Mouse (Mus musculus) liver, embryonic 14.5 days (tissue): ENCODE results near the gene Sort1. TPM values are rescaled to one million over a fixed set of nuclear protein-coding genes. Genes with fewer than 3 reads are reported as not detected.

ENCODE experiments used
- ATAC-seq: fragments of 200-750 bp; cut with Nextera tagmentation; 2 replicates; pipeline ENCODE4 v1.8.0; 2017; ENCODE audit warnings: moderate number of reproducible peaks, mild to moderate bottlenecking, moderate library complexity; ENCODE audit not compliant: insufficient read depth
- DNase-seq, 3 experiments: peaks; one replicate each; pipeline ENCODE4 v3.0.0-alpha.2; 2012 to 2013; ENCODE audit warnings: low read depth in 3 of 3, low spot score in 3 of 3
- H3K27ac ChIP-seq: fragments of 300-500 bp; sonication (generic); 2 replicates; pipeline ENCODE4 v1.5.1; 2014; ENCODE audit warnings: moderate library complexity, mild to moderate bottlenecking, control low read depth, inconsistent platforms
- H3K27me3 ChIP-seq: fragments of 300-500 bp; sonication (generic); 2 replicates; pipeline ENCODE4 v1.6.1; 2014; ENCODE audit warnings: mild to moderate bottlenecking, low read length, moderate library complexity; ENCODE audit not compliant: control insufficient read depth, insufficient read depth
- H3K36me3 ChIP-seq: fragments of 300-500 bp; sonication (generic); replicated peaks from 2 replicates; pipeline ENCODE4 v1.6.1; 2014; ENCODE audit warnings: low read depth; ENCODE audit not compliant: control insufficient read depth, insufficient read depth
- H3K4me1 ChIP-seq, 2 experiments: fragments of 200-500 bp in 1 of 2; fragments of 300-500 bp in 1 of 2; sonication (generic) in 1 of 2; replicated peaks; 2 replicates each; pipeline ENCODE4 v1.6.1; 2012 to 2014; ENCODE audit warnings: antibody characterized with exemption in 1 of 2, inconsistent platforms in 1 of 2, low read length in 1 of 2; ENCODE audit not compliant: control insufficient read depth in 2 of 2, insufficient read depth in 2 of 2
- H3K4me2 ChIP-seq: fragments of 300-500 bp; sonication (generic); 2 replicates; pipeline ENCODE4 v1.6.1; 2014; ENCODE audit warnings: low read depth, mild to moderate bottlenecking, control low read depth, moderate library complexity
- H3K4me3 ChIP-seq, 2 experiments: fragments of 200-500 bp in 1 of 2; fragments of 300-500 bp in 1 of 2; sonication (generic) in 1 of 2; 2 replicates each; pipeline ENCODE4 v1.5.1; 2012 to 2014; ENCODE audit warnings: low read depth in 2 of 2, low read length in 2 of 2, mild to moderate bottlenecking in 2 of 2, control low read depth in 1 of 2, inconsistent platforms in 1 of 2, moderate library complexity in 1 of 2; ENCODE audit not compliant: insufficient read depth in 1 of 2
- H3K9ac ChIP-seq: fragments of 300-500 bp; sonication (generic); replicated peaks from 2 replicates; pipeline ENCODE4 v1.6.1; 2014; ENCODE audit warnings: mild to moderate bottlenecking, control low read depth, moderate library complexity
- H3K9me3 ChIP-seq: fragments of 300-500 bp; sonication (generic); 2 replicates; pipeline ENCODE4 v1.6.1; 2016; ENCODE audit warnings: low read length, mixed read lengths; ENCODE audit not compliant: control insufficient read depth
- CTCF ChIP-seq: IDR thresholded peaks from 2 replicates; pipeline ENCODE4 v1.5.1; 2016; ENCODE audit warnings: antibody characterized with exemption, low read depth, control low read depth
- EP300 ChIP-seq: IDR thresholded peaks from 2 replicates; pipeline ENCODE4 v1.6.1; 2016; ENCODE audit warnings: antibody characterized with exemption, low read depth
- WGBS: fragments of 180-500 bp; shearing (Covaris S2); extraction: QIAGEN DNeasy Blood & Tissue Kit; methylation state at CpG from one replicate; pipeline ENCODE4 v1.1.7; 2014; ENCODE audit not compliant: insufficient replicate concordance; 5-methylcytosine and 5-hydroxymethylcytosine counted together
- polyA plus RNA-seq, 2 experiments: library from polyadenylated mRNA; depleted of rRNA in 1 of 2; stranded (reverse) in 1 of 2; unstranded in 1 of 2; fragments of >200 nt; fragmentation: Nextera tagmentation in 1 of 2; extraction: Ambion mirVana in 1 of 2; gene quantifications; 2 replicates each; pipeline versions ENCODE4 v1.2.1 to v1.2.3; 2012 to 2014

Gene Sort1
- polyA plus RNA-seq, 2 experiments: 3.0 to 3.9 TPM

DNA sequence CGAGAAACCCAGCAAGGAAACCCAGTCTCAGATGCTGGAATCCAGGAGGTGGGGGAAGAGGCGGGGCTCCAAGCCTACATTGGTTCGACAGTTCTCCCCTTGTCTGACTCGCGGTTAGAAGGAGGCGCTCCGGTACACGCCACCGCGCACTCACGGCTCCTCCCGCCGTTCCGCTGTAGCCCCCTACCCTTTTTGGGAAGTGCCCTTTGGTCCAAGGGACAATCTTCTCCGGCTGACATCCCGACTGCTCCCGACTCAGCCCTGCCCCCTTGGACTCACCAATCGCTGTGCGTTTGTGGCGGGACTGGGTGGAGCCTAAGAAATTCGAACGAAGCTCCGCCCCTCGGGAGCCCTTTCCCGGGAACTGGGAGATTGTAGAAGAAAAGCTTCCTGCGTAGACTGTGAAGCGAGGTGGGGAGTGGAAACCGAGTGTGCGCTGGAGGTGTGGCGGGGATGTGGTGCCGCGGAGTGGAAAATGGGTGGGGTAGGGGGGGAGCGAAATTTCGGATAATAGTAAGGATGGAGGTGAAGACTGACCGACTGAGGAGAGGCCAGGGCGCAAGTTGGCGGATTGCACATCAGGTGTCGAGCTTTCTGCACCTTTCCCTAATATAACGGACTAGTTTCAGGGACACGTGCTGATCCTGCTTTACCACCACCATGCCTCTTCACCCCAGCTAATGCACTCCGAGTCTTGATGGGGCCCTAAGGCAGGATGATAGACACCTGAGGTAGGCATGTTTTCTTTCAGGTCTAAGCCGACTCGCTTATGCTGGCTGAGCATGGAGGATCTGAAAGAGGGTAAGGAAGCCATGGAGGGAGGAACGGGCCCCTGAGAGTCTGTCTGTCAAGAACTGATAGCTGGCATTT is 99.8 kb downstream of the Sort1 start, which contains the start of gene Psrc1:
Psrc1 (plus strand) TSS at position 355 of the 870 bp plus-strand sequence.
- Histone ChIP-seq H3K27ac (no peak within 1 kb of the TSS), H3K36me3 (no peaks in the 10 kb centered on the region; the same call in 1 of the 2 replicates), H3K4me2 (peak within 1 kb of the TSS; percentile 82), H3K9me3 (no peaks in the 10 kb centered on the region), H3K27me3 (no peaks in the 10 kb centered on the region), H3K4me3 (peak within 1 kb of the TSS; percentile 74 to 77), H3K4me1 (peaks cover 12 to 32% of the 10 kb centered on the region in 2 experiments; a peak in 3 of 4 replicates), H3K9ac (peak within 1 kb of the TSS; percentile 64)
- ATAC-seq (peak; percentile 91), DNase-seq (peak; percentile 77 to 80 (median 77))
- WGBS: 1% methylated on average over 44 of the region's 44 CpGs
- no peak for TF ChIP-seq EP300
- peak; percentile 8; the same call in 1 of the 2 replicates for TF ChIP-seq CTCF

DNA sequence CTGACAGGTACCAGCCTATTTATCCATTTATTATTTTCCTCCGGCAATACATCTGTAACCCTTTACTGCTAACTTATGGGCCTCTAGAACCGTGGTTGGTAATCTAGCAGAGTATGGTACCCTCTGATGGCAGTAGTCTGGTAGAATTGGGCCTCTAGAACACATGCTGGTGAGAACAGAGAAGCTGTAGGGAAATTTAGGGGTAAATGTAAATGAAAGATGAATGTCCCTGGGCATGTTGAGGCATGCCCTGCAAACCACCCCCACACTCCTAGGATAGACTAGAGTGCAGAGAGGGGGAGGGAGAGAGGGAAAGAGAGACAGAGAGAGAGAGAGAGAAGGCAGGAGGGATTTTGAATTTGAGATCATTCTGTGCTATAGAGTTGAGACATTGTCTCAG is 100.5 kb downstream of the Sort1 start:
- DNase-seq: no peak
- WGBS: 45% methylated on average over 2 of the region's 2 CpGs
- Histone ChIP-seq H3K27me3 (no peaks in the 10 kb centered on the region), H3K4me1 (peaks cover 10 to 29% of the 10 kb centered on the region in 2 experiments; a peak in 3 of 4 replicates), H3K4me2 (peak overlapping the region; percentile 82), H3K9me3 (no peaks in the 10 kb centered on the region), H3K36me3 (no peaks in the 10 kb centered on the region; the same call in 1 of the 2 replicates), H3K4me3 (peak overlapping the region; percentile 74 to 77), H3K9ac (peak overlapping the region; percentile 64), H3K27ac (no peak overlapping the region)
- no peak for ATAC-seq
- no peak for TF ChIP-seq EP300
- no peak for TF ChIP-seq CTCF

DNA sequence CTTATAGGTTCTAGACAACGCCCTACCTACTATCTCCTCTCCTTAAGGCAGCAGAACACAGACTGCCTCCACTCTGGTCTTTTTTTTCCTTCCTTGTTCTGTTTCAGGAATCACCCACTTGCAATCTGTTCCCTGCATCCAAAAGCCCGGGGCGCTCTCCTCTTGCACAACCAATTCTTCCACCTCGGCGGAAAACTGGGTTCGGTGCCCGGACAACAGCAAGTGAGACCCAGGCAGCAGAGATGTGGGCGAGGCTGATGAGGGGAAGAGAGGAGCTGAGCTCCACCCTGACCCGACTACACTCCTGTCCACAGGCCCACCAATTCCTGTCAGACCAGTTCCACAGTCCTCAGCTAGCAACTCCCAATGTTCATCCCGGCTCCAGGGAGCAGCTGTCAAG is 102.3 kb downstream of the Sort1 start:
- Histone ChIP-seq H3K36me3 (no peaks in the 10 kb centered on the region; the same call in 1 of the 2 replicates), H3K4me1 (peaks cover 10 to 22% of the 10 kb centered on the region in 2 experiments; a peak in 3 of 4 replicates), H3K27ac (no peak overlapping the region), H3K27me3 (no peaks in the 10 kb centered on the region), H3K4me2 (no peak overlapping the region), H3K9ac (no peak overlapping the region), H3K4me3 (no peak overlapping the region), H3K9me3 (no peaks in the 10 kb centered on the region)
- WGBS: 80% methylated on average over 10 of the region's 10 CpGs
- ATAC-seq (no peak), DNase-seq (no peak)
- TF ChIP-seq CTCF (no peak), EP300 (no peak)

DNA sequence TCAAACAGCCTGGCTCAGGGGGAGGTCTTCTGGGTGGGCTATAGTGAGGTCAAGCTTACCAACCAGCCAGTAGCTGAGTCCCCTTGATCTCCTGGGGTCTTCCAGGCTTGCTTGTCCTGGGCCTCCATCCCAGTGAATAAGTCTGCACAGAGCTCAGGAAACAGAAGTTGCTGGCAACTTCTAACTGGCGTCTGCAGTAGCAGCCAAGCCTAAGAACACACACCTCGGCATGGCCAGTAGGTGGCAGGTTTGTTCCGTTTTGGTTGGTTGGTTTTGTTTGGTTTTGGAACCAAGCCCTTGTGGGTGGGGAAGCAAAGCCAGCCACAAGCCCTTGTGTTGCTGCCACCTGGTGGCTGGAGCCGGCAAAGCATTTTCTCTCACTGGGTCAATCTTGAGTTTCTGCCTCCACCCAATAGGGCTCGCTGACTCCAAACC is 105.2 kb downstream of the Sort1 start:
- no peak overlapping the region for H3K27ac ChIP-seq
- H3K4me2 ChIP-seq: no peak overlapping the region
- DNase-seq: peak; percentile 86 to 88 (median 86)
- H3K27me3 ChIP-seq: no peaks in the 10 kb centered on the region
- ATAC-seq: peak; percentile 65
- H3K36me3 ChIP-seq: no peaks in the 10 kb centered on the region; the same call in 1 of the 2 replicates
- WGBS: 0% methylated on average over 5 of the region's 5 CpGs
- peaks cover 6 to 8% of the 10 kb centered on the region in 2 experiments; a peak in 3 of 4 replicates for H3K4me1 ChIP-seq
- TF ChIP-seq EP300 (no peak), CTCF (peak; percentile 99)
- H3K9me3 ChIP-seq: no peaks in the 10 kb centered on the region
- H3K9ac ChIP-seq: no peak overlapping the region
- H3K4me3 ChIP-seq: no peak overlapping the region

DNA sequence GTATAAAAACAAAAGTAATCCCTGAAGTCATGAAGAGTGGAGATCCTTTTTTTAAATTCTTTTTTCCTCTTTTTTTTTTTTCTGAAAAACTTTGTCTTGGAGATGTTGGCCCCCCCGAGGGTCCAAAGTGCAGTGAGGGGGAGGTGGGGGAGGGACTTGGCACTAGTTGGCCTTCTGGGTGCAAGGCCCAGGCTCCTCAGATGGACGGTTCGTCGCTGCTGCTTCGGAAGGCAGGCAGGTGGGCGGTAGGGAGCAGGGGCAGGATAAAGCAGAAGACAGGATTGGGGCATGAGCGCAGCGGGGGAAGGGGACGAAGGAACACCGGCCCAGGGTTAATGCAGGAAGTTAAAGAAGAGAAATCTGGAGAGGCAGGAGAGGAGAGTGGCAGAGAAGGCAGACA is 108.4 kb downstream of the Sort1 start:
- 33% methylated on average over 10 of the region's 10 CpGs for WGBS
- H3K4me2 ChIP-seq: no peak overlapping the region
- TF ChIP-seq CTCF (no peak), EP300 (no peak)
- H3K36me3 ChIP-seq: no peaks in the 10 kb centered on the region
- DNase-seq (no peak), ATAC-seq (no peak)
- H3K4me1 ChIP-seq: peaks cover 0 to 3% of the 10 kb centered on the region in 2 experiments; a peak in 1 of 4 replicates
- no peak overlapping the region for H3K27ac ChIP-seq
- H3K9ac ChIP-seq: no peak overlapping the region
- no peak overlapping the region for H3K4me3 ChIP-seq
- H3K27me3 ChIP-seq: no peaks in the 10 kb centered on the region
- no peaks in the 10 kb centered on the region for H3K9me3 ChIP-seq
